22 mouse cellular contexts compared by ENCODE assay signal in the genomic region with DNA sequence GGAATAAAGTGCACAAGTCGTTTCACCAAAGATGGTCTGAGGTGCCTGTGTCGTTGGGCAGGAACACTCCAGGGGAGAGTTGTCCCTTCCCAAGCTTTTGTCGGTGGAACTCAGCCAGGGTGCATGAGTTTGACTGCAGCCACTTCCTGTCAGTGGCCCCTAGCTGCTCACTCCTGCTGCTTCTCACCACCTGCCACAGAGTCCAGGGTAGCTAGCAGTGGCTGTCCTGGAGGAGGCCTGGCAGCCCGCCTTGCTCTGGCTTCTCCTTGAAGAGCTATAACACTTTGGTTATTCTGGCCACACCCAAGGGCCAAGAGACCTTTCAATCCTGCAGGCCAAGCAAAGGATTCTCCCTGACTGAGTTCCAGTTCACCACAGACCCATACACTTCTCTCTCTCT. TPM values are rescaled to one million over a fixed set of nuclear protein-coding genes. Genes with fewer than 3 reads are reported as not detected.
DNase-seq lines count a peak whose midpoint lies in the region; ATAC-seq and TF ChIP-seq lines count a peak whose summit lies in the region.
"Had no signal": no experiment of that assay in that cellular context is flagged by ENCODE, and none has a peak within 500 bp of the region (broad histone marks: within the 10 kb centered on the region; RNA-seq: fewer than 3 reads in every experiment).

No protein-coding gene starts in this region.

- no peak overlapping the region for H3K4me2 ChIP-seq in myocyte (ENCODE audit: low read depth)
- H3K4me2 ChIP-seq in midbrain, embryonic 14.5 days (ENCODE audit: low read length) = no peak overlapping the region

- H3K36me3 ChIP-seq in myocyte (ENCODE audit: control insufficient read depth, insufficient read depth) = no peaks in the 10 kb centered on the region
- no peaks in the 10 kb centered on the region for H3K36me3 ChIP-seq in midbrain, embryonic 14.5 days (ENCODE audit: control insufficient read depth, insufficient read depth, low read length)
- H3K36me3 ChIP-seq: G1E had no signal

- H3K4me1 ChIP-seq in midbrain, embryonic 14.5 days (ENCODE audit: control insufficient read depth, insufficient read depth, low read length) = no peaks in the 10 kb centered on the region

- no peaks in the 10 kb centered on the region for H3K79me2 ChIP-seq in myocyte (ENCODE audit: control insufficient read depth, insufficient read depth)

- DNase-seq in 3134 (ENCODE audit: extremely low read depth, insufficient read length, low spot score) (peak; percentile 66), 3T3-L1 (ENCODE audit: low read depth, low spot score) (peak; percentile 44)
- DNase-seq in urinary bladder, postnatal 14 days (ENCODE audit: low spot score) = no peak
- no peak for DNase-seq in midbrain, embryonic 14.5 days
- no peak for DNase-seq in ovary, postnatal 36 days (ENCODE audit: low spot score)
- DNase-seq: adrenal gland, adult 2 months; adrenal gland, adult 8-10 months; adrenal gland, postnatal 10 days; adrenal gland, postnatal 14 days; adrenal gland, postnatal 25 days; adrenal gland, postnatal 36 days; B cell, adult 2 months; cerebellum, adult 11 months; cerebellum, adult 11-12 months; cerebellum, adult 18-20 months; cerebellum, adult 2 months; cerebellum, adult 8-10 months had no signal

- no peak overlapping the region for H3K4me3 ChIP-seq in myocyte
- H3K4me3 ChIP-seq in midbrain, embryonic 14.5 days (replicated peaks; ENCODE audit: low read depth, low read length) = no peak overlapping the region

- ATAC-seq in midbrain, embryonic 14.5 days (ENCODE audit: low FRiP score, low TSS enrichment) = no peak
- ATAC-seq: activated CD4-positive, CD25-positive, alpha-beta regulatory T cell, adult 4 months; CD4-positive, CD25-positive, alpha-beta regulatory T cell, adult 4 months; Patski had no signal

- no peak overlapping the region for H3K27ac ChIP-seq in midbrain, embryonic 14.5 days (replicated peaks; ENCODE audit: low read depth, low read length)

- no peak for TF ChIP-seq POLR2A in myocyte (IDR thresholded peaks at IDR 0.05; ENCODE audit: insufficient read length, low read depth)

- no peaks in the 10 kb centered on the region for H3K9me3 ChIP-seq in midbrain, embryonic 14.5 days (ENCODE audit: control insufficient read depth, low read length)
- H3K9me3 ChIP-seq: G1E had no signal

- WGBS in midbrain, embryonic 14.5 days = 68% methylated on average over 4 of the region's 4 CpGs

- H3ac ChIP-seq in myocyte (ENCODE audit: control insufficient read depth, insufficient read length) = no peak overlapping the region

- H3K9ac ChIP-seq in midbrain, embryonic 14.5 days (replicated peaks; ENCODE audit: low read length) = no peak overlapping the region

- H3K27me3 ChIP-seq in myocyte (ENCODE audit: control insufficient read depth, insufficient read depth, insufficient read length) = no peaks in the 10 kb centered on the region
- no peaks in the 10 kb centered on the region for H3K27me3 ChIP-seq in midbrain, embryonic 14.5 days (ENCODE audit: control insufficient read depth, insufficient read depth, low read length)
- H3K27me3 ChIP-seq: Patski had no signal

TF ChIP-seq in myocyte, 11 proteins besides CTCF, POLR2A, EP300 and RAD21:
- TF ChIP-seq TCF3 (IDR thresholded peaks at IDR 0.05; ENCODE audit: insufficient read length, low read depth) = no peak
- TF ChIP-seq MYOD1 (IDR thresholded peaks at IDR 0.05; ENCODE audit: control insufficient read depth in 1 of 3, insufficient read length in 2 of 3, low read depth in 2 of 3) = peak in 2 of 3 experiments; percentile 20 to 54
- TF ChIP-seq MYOG (IDR thresholded peaks at IDR 0.05; ENCODE audit: control insufficient read depth in 1 of 3, insufficient read depth in 1 of 3, insufficient read length in 2 of 3, low read depth in 2 of 3) = peak in 2 of 3 experiments; percentile 22 to 58

RNA-seq across cellular contexts. Expression of gene Med15, which starts 3.5 kb away (rescaled TPM):
- 42.9 TPM for polyA plus RNA-seq in myocyte (2012; fragmentation: generic; extraction: Trizol)
- polyA plus RNA-seq in midbrain, embryonic 14.5 days (2014; fragmentation: Nextera tagmentation; extraction: Ambion mirVana) = 37.2 and 39.8 TPM in 2 replicates

RNA-seq across cellular contexts. Expression of gene Klhl22, which starts 23.3 kb away (rescaled TPM):
- polyA plus RNA-seq in myocyte (2012; fragmentation: generic; extraction: Trizol) = 107 TPM
- polyA plus RNA-seq in midbrain, embryonic 14.5 days (2014; fragmentation: Nextera tagmentation; extraction: Ambion mirVana) = 75.5 and 75.6 TPM in 2 replicates
- polyA plus RNA-seq: G1E had no signal

Comparison
In these comparisons a context has a peak if more than half of its experiments do, and no peak if none do; other contexts are left out.
1. DNase-seq: peak in 3134 (single experiment) and 3T3-L1 (single experiment); none in urinary bladder, postnatal 14 days (single experiment), midbrain, embryonic 14.5 days (single experiment) and ovary, postnatal 36 days (single experiment).